16 mouse cellular contexts compared by ENCODE assay signal in the genomic region with DNA sequence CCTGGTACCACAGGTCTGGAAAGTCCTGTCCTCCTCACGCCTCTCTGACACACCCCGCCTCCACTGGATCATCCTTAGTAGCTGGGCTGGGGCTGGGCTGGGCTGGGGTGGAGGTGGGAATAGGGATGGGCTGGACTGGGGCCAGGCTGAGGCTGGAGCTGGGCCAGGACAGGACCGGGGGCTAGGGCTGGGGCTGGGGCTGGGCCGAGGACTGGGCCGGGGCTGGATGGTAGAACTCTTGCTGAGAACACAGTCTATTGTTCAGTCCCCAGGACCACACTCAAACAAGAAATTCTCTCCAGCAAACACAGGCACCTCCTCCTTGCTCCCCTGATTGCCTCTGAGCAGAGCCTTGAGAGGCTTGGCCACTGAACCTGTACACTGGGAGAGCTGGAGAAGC. TPM values are rescaled to one million over a fixed set of nuclear protein-coding genes. Genes with fewer than 3 reads are reported as not detected.
A peak's percentile ranks its signal among the peaks of the same experiment; 100 is the strongest.
DNase-seq lines count a peak whose midpoint lies in the region; ATAC-seq and TF ChIP-seq lines count a peak whose summit lies in the region.
"Had no signal": no experiment of that assay in that cellular context is flagged by ENCODE, and none has a peak within 500 bp of the region (broad histone marks: within the 10 kb centered on the region; RNA-seq: fewer than 3 reads in every experiment).

No protein-coding gene starts in this region.

- 0 out of 2 replicates have a peak overlapping the region, but pooled peaks have one; percentile 43 for H3K27ac ChIP-seq in heart, embryonic 16.5 days (ENCODE audit: low read length)
- no peak overlapping the region for H3K27ac ChIP-seq in midbrain, embryonic 11.5 days (ENCODE audit: low read depth, low read length)
- no peak overlapping the region for H3K27ac ChIP-seq in midbrain, embryonic 14.5 days (replicated peaks; ENCODE audit: low read depth, low read length)
- peak overlapping the region; percentile 64; the same call in 1 of the 2 replicates for H3K27ac ChIP-seq in limb, embryonic 10.5 days
- H3K27ac ChIP-seq in stomach, postnatal 0 days (replicated peaks) = peak overlapping the region; percentile 86

- H3K9me3 ChIP-seq in heart, embryonic 16.5 days (replicated peaks; ENCODE audit: control insufficient read depth, low read length) = no peaks in the 10 kb centered on the region
- no peaks in the 10 kb centered on the region for H3K9me3 ChIP-seq in midbrain, embryonic 11.5 days (ENCODE audit: control insufficient read depth, low read length)
- H3K9me3 ChIP-seq in midbrain, embryonic 14.5 days (ENCODE audit: control insufficient read depth, low read length) = no peaks in the 10 kb centered on the region
- H3K9me3 ChIP-seq in limb, embryonic 10.5 days (replicated peaks) = no peaks in the 10 kb centered on the region
- no peaks in the 10 kb centered on the region for H3K9me3 ChIP-seq in stomach, postnatal 0 days (ENCODE audit: control insufficient read depth, low read length)

- no peak for DNase-seq in heart, postnatal 36 days
- peak; percentile 41 for DNase-seq in midbrain, embryonic 11.5 days (ENCODE audit: low spot score, missing footprints)
- DNase-seq in midbrain, embryonic 14.5 days = no peak
- no peak for DNase-seq in limb, embryonic 10.5 days (ENCODE audit: low spot score)
- peak; percentile 59 for DNase-seq in stomach, postnatal 0 days (ENCODE audit: low spot score)
- DNase-seq in urinary bladder, adult 2 months (ENCODE audit: low spot score) = no peak
- DNase-seq: adrenal gland, postnatal 14 days; embryo, embryonic 11 days; kidney, postnatal 10 days; layer of hippocampus, postnatal 36 days; lung, adult 18-20 months; spleen, adult 18-20 months; thymus, postnatal 14 days had no signal

- peaks cover 35% of the 10 kb centered on the region for H3K4me1 ChIP-seq in heart, embryonic 16.5 days (ENCODE audit: control insufficient read depth, insufficient read depth, low read length)
- H3K4me1 ChIP-seq in midbrain, embryonic 11.5 days (ENCODE audit: control insufficient read depth, insufficient read depth, low read length) = no peaks in the 10 kb centered on the region
- H3K4me1 ChIP-seq in midbrain, embryonic 14.5 days (ENCODE audit: control insufficient read depth, insufficient read depth, low read length) = peaks cover 7% of the 10 kb centered on the region
- H3K4me1 ChIP-seq in limb, embryonic 10.5 days = peaks cover 31% of the 10 kb centered on the region
- peaks cover 16% of the 10 kb centered on the region for H3K4me1 ChIP-seq in stomach, postnatal 0 days (replicated peaks; ENCODE audit: control insufficient read depth, insufficient read depth)

- no peak for ATAC-seq in heart, embryonic 16.5 days (replicated peaks; ENCODE audit: extremely low read depth, insufficient read depth, low FRiP score)
- no peak for ATAC-seq in midbrain, embryonic 11.5 days (ENCODE audit: low FRiP score)
- no peak for ATAC-seq in midbrain, embryonic 14.5 days (ENCODE audit: low FRiP score, low TSS enrichment)
- ATAC-seq in stomach, postnatal 0 days (ENCODE audit: low FRiP score, low TSS enrichment) = no peak
- ATAC-seq: forebrain, embryonic 16.5 days had no signal

- TF ChIP-seq EP300 in stomach, postnatal 0 days (optimal IDR thresholded peaks at IDR 0.05) = no peak

- H3K9ac ChIP-seq in heart, embryonic 16.5 days (ENCODE audit: low read length) = no peak overlapping the region
- H3K9ac ChIP-seq in midbrain, embryonic 11.5 days (ENCODE audit: low read length) = no peak overlapping the region
- H3K9ac ChIP-seq in midbrain, embryonic 14.5 days (replicated peaks; ENCODE audit: low read length) = no peak overlapping the region
- H3K9ac ChIP-seq in stomach, postnatal 0 days (ENCODE audit: low read length) = no peak overlapping the region

- H3K27me3 ChIP-seq in heart, embryonic 16.5 days (ENCODE audit: control insufficient read depth, insufficient read depth, low read length) = no peaks in the 10 kb centered on the region
- no peaks in the 10 kb centered on the region for H3K27me3 ChIP-seq in midbrain, embryonic 11.5 days (ENCODE audit: control insufficient read depth, insufficient read depth, low read length)
- no peaks in the 10 kb centered on the region for H3K27me3 ChIP-seq in midbrain, embryonic 14.5 days (ENCODE audit: control insufficient read depth, insufficient read depth, low read length)
- H3K27me3 ChIP-seq in limb, embryonic 10.5 days (ENCODE audit: low read depth, poor library complexity, severe bottlenecking) = no peaks in the 10 kb centered on the region
- no peaks in the 10 kb centered on the region for H3K27me3 ChIP-seq in stomach, postnatal 0 days (ENCODE audit: control insufficient read depth, insufficient read depth, low read length)
- H3K27me3 ChIP-seq: CH12.LX had no signal

- H3K4me2 ChIP-seq in heart, embryonic 16.5 days (ENCODE audit: low read depth, low read length) = no peak overlapping the region
- H3K4me2 ChIP-seq in midbrain, embryonic 11.5 days = no peak overlapping the region
- H3K4me2 ChIP-seq in midbrain, embryonic 14.5 days (ENCODE audit: low read length) = no peak overlapping the region
- no peak overlapping the region for H3K4me2 ChIP-seq in stomach, postnatal 0 days (replicated peaks; ENCODE audit: low read depth)

- intact Hi-C loops in heart, postnatal 36 days (cut with DNase I) = no loop called here

- H3K36me3 ChIP-seq in heart, embryonic 16.5 days (ENCODE audit: control insufficient read depth, insufficient read depth) = no peaks in the 10 kb centered on the region
- H3K36me3 ChIP-seq in midbrain, embryonic 11.5 days (ENCODE audit: control insufficient read depth, insufficient read depth, low read length) = no peaks in the 10 kb centered on the region
- H3K36me3 ChIP-seq in midbrain, embryonic 14.5 days (ENCODE audit: control insufficient read depth, insufficient read depth, low read length) = no peaks in the 10 kb centered on the region
- no peaks in the 10 kb centered on the region for H3K36me3 ChIP-seq in limb, embryonic 10.5 days
- no peaks in the 10 kb centered on the region for H3K36me3 ChIP-seq in stomach, postnatal 0 days (ENCODE audit: control insufficient read depth, insufficient read depth, low read length)

- TF ChIP-seq CTCF in stomach, postnatal 0 days (IDR thresholded peaks at IDR 0.05; ENCODE audit: low read depth) = no peak

- WGBS in heart, embryonic 16.5 days = 47% methylated on average over 5 of the region's 5 CpGs
- 86% methylated on average over 5 of the region's 5 CpGs for WGBS in midbrain, embryonic 11.5 days
- WGBS in midbrain, embryonic 14.5 days = 65% methylated on average over 5 of the region's 5 CpGs
- WGBS in limb, embryonic 10.5 days = 79% methylated on average over 5 of the region's 5 CpGs
- 26% methylated on average over 5 of the region's 5 CpGs for WGBS in stomach, postnatal 0 days

- no peak overlapping the region for H3K4me3 ChIP-seq in heart, embryonic 16.5 days (ENCODE audit: low read length)
- H3K4me3 ChIP-seq in midbrain, embryonic 11.5 days (ENCODE audit: low read depth, low read length) = no peak overlapping the region
- no peak overlapping the region for H3K4me3 ChIP-seq in midbrain, embryonic 14.5 days (replicated peaks; ENCODE audit: low read depth, low read length)
- no peak overlapping the region for H3K4me3 ChIP-seq in limb, embryonic 10.5 days
- H3K4me3 ChIP-seq in stomach, postnatal 0 days (ENCODE audit: low read depth, low read length) = no peak overlapping the region

RNA-seq across cellular contexts. Expression of gene Ankrd9, which starts 27.5 kb away (rescaled TPM):
- 19.3 and 22.0 TPM in 2 replicates for polyA plus RNA-seq in heart, embryonic 16.5 days (2015; fragmentation: Nextera tagmentation; extraction: Ambion mirVana)
- total RNA-seq in heart, postnatal 36 days (2021) = 10 to 100 TPM; 67.9 to 85.3 TPM
- 9.9 and 11.8 TPM in 2 replicates for polyA plus RNA-seq in midbrain, embryonic 11.5 days (2014; fragmentation: Nextera tagmentation; extraction: Ambion mirVana)
- 6.7 and 7.4 TPM in 2 replicates for polyA plus RNA-seq in midbrain, embryonic 14.5 days (2014; fragmentation: Nextera tagmentation; extraction: Ambion mirVana)
- polyA plus RNA-seq in limb, embryonic 10.5 days (2016; fragmentation: Nextera tagmentation; extraction: Ambion mirVana) = 15.2 and 17.2 TPM in 2 replicates
- polyA plus RNA-seq in stomach, postnatal 0 days (2015; fragmentation: Nextera tagmentation; extraction: Ambion mirVana) = 25.1 and 25.9 TPM in 2 replicates
- 25.1 and 28.9 TPM in 2 replicates for polyA plus RNA-seq in urinary bladder, adult 2 months (2012; rRNA removed)

RNA-seq across cellular contexts. Expression of gene Rcor1, which starts 32.8 kb away (rescaled TPM):
- polyA plus RNA-seq in heart, embryonic 16.5 days (2015; fragmentation: Nextera tagmentation; extraction: Ambion mirVana) = 6.4 and 6.5 TPM in 2 replicates
- 10 to 100 TPM; 15.0 to 16.0 TPM for total RNA-seq in heart, postnatal 36 days (2021)
- polyA plus RNA-seq in midbrain, embryonic 11.5 days (2014; fragmentation: Nextera tagmentation; extraction: Ambion mirVana) = 10.4 and 12.1 TPM in 2 replicates
- 6.6 and 7.6 TPM in 2 replicates for polyA plus RNA-seq in midbrain, embryonic 14.5 days (2014; fragmentation: Nextera tagmentation; extraction: Ambion mirVana)
- 7.9 and 9.1 TPM in 2 replicates for polyA plus RNA-seq in limb, embryonic 10.5 days (2016; fragmentation: Nextera tagmentation; extraction: Ambion mirVana)
- 7.9 and 10.5 TPM in 2 replicates for polyA plus RNA-seq in stomach, postnatal 0 days (2015; fragmentation: Nextera tagmentation; extraction: Ambion mirVana)
- 12.6 and 16.6 TPM in 2 replicates for polyA plus RNA-seq in urinary bladder, adult 2 months (2012; rRNA removed)

Comparison
In these comparisons a context has a peak if more than half of its experiments do, and no peak if none do; other contexts are left out.
1. DNase-seq: peak in midbrain, embryonic 11.5 days (single experiment) and stomach, postnatal 0 days (single experiment); none in heart, postnatal 36 days (0 of 2), midbrain, embryonic 14.5 days (single experiment), limb, embryonic 10.5 days (single experiment) and urinary bladder, adult 2 months (single experiment).
2. H3K27ac ChIP-seq: peak in heart, embryonic 16.5 days (single experiment), limb, embryonic 10.5 days (single experiment) and stomach, postnatal 0 days (single experiment); none in midbrain, embryonic 11.5 days (single experiment) and midbrain, embryonic 14.5 days (single experiment).